Mouse (Mus musculus) right cerebral cortex, adult 2 months (tissue): ENCODE measurements around the gene Zfp85.
"Not testable (repeated sequence)": the region's sequence is repeated elsewhere in the genome, so short reads cannot be mapped to it uniquely, and the experiment has no call there.

Source experiments
- DNase-seq, 2 experiments: peaks; one replicate each; pipeline ENCODE4 v3.0.0; 2021 to 2022; ENCODE audit warnings: low spot score in 2 of 2

The Zfp85 gene

DNA sequence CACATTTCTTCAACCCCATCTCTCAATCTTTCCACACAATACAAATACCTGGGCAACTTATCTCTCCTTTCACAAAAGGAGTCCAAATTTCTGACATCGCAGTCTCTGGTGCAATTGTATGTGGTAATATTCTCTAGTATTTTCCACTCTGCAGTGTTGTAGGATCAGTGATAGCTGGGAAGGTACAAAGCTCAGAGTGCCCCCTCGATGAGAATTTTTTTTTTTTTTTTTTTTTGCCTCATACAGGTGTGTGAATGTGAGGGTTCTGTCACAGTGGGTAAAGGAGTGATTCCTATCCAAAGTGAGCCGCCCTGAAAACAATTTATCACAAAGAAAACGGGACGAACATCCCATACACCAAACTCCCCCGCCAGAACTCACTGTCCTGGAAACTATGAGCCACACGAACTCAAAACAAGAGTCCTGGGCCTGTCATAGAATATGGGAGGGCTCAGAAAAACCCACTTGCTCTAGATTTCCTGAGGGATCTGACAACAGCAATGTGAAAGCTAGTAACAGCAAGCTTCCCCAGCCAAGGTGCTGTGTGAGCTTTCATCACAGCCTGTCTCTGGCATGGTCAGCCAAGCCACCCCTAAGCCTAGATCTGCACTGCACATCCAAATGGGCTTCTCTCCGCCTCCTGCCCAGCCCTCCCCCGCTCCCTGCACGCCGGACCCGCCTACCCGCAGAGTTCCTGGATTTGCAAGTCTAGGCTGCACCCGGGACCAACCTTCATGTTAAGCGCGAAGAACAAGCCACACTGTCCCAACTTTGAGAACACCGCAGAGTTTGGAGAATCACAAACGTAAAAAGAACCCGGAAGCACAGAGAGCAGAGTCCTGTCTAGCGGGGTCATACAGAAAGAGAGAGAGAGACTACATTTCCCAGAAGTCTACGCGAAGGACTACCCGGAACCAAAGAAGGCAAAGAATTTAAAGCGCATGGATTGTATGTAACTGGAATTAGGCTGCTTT, at the start of gene Zfp85:
TSS of gene Zfp85 (minus strand) at position 896 of the 974 bp plus-strand sequence.
- peak; percentile 43 to 61 for DNase-seq

DNA sequence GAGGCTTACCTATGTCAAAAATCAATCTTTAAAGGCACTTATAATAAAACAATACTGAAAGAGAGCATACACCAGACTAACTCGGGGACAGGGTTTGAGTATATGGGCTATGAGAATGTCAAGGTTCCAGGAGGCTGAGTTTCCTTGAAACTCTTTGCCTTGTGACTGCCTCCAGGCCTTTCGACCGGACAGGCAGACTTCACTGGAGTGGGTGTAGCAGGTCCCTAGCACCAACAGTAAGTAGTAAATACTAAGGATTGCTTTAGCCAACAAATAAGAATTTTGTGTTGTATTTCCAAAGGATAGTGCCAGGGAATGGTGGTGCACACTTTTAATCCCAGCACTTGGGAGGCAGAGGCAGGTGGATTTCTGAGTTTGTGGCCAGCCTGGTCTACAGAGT, 44.1 kb upstream of the Zfp85 start:
- not testable (repeated sequence) for DNase-seq

DNA sequence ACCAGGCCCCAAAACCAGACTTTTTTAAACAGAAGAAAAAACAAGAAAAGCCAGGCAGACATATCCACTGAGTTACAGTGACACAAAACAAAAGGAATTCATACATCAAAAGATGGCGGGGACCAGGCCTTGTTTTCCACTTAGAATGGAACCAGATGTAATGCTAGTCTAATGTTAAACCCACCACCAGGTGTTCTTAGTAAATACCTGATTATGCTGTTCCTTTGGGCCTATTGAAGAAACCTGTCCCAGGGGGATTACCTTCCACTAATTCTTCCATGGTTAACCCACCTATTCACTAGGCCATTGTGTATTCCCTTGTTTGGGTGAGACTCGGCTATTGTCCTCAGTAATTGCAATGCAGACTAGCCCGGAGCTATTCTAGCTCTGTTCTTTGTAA, 43.6 kb upstream of the Zfp85 start:
- no peak for DNase-seq

DNA sequence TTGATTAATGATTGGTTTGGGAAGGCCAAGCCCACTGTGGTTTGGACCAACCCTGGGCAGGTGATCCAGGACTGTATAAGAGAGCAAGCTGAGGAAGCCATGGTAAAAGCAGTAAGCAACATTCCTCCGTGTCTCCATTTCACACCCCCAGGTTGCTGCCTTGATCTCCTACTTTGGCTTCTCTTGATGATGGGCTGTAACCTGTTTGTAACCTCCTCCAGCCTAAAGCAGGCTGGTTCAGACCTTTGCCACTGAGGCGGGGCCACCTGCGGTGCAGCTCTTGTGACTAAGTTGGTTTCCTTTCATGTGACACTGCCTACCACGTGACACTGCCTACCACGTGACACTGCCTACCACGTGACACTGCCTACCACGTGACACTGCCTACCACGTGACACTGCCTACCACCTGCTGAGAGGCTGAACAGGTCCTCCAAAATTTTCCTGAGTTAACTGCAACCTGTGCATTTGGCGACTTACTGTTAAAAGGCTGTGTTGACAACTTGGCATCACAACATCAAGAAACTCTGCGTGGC, 37.0 kb upstream of the Zfp85 start:
- no peak for DNase-seq

DNA sequence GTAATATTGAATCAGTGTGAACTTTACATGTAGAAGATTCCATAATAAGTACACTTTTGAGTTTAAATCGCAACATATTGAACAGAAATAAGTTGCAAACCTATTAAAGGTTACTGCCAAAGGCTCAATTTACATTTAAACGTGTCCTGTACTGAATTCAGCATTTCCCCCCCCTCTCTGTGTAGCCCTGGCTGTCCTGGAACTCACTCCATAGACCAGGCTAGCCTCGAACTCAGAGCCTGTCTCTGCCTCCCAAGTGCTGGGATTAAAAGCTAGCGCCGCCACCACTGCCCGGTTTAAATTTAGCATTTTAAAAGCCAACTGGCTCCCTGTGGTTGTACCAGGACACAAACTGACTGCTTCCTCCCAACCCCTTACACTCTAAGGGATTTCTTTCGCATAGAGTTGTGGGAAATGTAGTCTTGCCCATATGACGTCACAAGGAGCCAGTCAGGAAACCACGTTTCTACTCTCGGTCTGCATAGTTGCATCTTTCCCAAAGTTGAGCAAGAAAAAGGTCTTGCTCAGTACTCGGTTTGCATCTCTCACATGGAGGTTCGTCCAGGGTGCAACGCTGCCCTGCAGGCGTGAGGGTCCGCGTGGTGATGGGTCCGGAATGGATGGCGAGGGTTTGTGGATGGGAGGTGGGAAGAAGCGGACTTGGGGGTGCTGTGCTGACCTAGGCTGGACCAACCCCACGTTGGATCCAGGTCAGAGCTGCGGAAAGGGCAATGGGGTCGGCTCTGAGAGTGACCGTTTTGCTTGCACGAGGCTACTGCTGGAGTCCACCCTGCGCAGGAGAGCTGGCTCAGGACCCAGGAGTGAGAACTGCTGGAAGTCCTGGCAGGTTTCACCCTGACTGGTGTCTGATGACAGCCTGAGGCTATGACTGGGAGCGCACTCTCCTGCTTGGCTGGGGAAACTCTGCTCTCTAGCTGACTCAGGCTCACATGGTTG, 24.5 kb upstream of the Zfp85 start, which contains the start of gene Zfp493:
TSS of gene Zfp493 (plus strand) at position 429 of the 957 bp plus-strand sequence.
- DNase-seq: peak; percentile 71 to 80

DNA sequence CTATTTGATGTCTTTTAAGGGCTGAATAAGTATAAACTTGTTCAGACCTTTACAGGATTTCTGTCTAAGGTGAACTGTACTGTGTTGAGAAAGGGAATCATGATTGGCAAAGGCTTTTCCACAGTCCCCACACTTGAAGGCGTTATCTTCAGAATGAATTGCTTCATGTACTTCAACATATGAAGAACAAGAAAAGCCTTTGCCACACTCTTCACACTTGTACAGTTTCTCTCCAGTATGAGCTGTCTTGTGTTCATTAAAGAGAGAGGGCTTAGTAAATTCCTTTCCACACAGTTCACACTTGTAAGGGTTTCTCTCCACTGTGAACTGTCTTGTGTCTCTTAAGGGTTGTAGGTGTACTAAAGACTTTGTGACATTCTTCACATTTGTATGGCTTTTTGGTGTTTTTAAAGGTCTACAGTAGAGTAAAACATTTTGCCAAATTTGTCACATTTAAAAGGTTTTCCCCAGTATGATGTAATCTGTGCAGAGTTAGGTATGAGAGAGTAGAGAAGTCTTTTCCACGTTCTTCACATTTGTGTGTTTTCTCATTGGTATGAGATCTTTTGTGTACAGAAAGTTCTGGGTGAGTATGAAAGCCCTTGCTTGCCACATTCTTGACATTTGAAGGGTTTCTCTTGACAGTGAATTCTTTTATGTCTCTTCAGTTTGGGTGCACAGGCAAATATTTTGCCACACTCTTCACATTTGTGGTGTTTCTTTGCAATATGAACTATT, 8.2 kb upstream of the Zfp85 start:
- no peak for DNase-seq

DNA sequence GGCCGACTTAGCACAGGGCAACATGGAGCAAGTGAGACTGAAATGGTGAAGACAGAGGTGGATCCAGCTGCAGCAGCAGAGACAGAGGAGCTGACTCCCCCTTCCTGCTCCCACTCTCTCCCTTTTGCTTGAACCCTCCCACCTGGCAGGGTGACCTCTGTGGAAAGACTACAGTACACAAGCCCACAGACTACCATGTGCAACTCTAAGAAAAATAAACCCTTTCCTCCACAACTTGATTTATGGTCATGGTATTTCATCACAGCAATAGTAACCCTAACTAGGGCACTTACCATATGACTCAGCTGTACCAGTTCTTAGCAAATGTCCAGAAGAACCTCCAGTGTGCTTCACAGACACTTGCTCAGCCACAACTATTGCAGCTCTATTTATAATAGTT, 4.9 kb upstream of the Zfp85 start:
- DNase-seq: no peak

DNA sequence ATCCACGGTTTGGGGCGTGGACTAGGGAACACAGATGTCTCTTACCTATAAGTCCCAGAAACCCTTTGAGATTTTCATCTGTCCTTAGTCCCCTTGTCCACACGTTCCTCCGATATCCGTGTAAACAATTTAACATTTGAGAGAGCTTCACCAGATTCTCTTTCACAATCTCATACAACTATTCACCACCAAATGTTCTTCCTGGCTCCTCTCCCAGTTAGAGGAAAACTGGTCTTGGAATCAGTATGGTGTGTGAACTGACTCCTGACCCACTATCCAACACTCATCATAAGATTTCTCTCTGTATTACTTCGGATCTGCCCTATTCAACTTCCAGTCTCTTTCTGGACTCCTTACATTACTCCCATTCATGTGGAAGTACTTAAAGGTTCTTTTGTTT, 733 bp upstream of the Zfp85 start:
- no peak for DNase-seq

DNA sequence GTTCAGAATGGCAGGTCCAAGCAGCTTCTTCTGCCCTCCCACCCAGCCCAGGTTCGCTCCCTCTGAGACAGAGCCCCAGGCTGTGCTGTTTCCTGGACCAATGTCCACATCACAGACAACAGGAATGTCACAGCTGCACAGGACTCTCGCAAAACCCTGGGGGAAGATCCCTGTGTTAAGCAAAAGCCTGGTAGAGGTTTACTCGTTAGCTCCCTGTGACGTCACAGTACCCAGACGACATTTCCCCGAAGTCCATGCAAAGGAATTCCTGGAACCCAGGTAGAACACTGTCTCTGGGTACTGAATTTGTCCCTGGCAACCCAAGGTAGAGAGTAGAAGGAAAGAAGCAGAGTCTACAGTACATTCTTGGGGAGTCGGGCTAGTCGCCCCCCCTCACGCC, 11.1 kb downstream of the Zfp85 start:
- no peak for DNase-seq

DNA sequence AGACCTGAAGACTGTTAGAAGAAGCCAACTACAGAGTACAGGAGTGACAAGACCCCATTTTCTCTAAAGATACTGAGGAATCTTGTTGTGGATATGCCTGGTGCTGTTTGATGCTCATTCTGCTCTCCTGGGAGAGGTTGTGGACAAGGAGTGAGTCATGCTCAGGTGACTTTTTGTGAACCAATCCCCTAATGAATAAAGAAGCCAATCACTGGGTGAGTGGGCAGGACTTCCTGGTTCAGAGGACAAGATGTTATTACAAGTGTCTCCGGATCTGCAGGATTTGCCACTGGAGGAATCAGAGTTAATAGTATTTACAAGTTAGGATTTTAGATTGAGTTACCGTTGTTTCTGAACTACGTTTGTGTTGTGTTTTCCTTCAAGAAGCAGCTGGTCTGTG, 12.1 kb downstream of the Zfp85 start:
- no peak for DNase-seq

DNA sequence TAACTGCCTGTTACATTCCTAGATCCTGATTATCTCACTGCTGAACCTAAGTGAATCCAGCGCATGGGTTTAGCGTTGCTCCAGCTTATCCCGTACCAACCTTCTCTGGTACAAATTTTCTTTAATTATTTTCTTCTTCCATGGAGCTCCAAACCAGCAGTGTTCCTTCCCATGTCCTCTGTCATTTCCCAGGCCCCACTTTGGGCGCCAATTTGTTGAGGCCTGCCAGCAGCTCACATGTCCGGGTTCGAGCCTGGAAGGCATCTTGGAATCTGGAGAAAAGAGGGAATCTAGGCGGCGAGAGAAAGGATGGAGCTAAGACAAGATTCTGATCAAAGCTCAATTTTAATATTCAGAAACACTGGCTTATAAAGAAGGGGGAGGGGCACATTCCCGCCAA, 20.6 kb downstream of the Zfp85 start:
- not testable (repeated sequence) for DNase-seq

DNA sequence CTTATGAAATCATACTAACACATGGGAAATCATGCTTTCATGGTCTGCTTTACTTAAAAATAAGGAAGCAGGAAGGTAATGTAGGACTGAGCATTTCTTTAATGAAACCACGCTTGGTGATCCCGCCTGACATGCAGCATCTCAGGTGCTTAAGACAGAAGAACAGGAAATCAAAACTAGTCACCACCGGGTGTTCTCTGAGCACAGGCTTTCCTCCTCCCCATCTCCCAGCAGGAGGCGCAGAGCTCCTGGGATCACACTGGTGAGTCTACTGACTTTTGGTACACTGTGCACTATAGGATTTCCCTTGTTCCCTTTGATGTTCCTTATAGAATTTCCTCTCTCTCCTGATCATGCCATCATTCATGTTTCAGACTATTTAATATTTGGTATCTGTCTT, 25.6 kb downstream of the Zfp85 start:
- peak; percentile 48 to 55 for DNase-seq

DNA sequence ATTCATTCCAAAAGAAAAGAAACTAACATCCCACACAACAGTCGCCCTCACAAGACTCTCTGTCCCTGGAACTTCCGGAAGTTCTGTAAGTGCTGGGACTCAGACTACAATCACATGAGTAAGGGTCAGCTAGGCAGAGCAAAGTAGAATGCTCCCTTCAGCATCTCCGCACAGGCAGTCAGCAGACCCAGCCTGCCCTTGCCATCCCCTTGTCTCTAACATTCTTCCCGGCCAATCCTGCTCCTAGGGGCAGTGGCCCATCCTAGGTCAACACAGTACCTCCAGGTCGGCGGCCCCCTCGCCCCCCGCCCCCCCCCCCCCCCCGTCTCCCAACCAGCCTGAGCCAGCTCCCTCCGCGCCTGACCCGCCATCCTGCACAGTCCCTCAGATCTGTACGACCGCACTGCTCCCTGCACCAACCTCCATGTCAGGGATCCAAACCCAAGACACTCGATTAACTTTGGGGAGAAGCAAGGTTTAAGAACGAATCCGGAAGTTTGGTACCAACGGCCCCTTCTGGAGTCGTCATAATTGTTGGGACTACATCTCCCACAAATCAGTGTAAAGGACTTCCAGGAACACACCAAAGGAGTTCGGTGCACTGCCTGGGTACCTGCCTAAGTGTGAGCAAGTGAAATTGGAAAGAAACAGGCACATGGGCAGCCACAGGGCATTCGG, 26.2 kb downstream of the Zfp85 start, which contains the start of gene Zfp65:
TSS of gene Zfp65 (minus strand) at position 533 of the 678 bp plus-strand sequence.
- DNase-seq: peak; percentile 69 to 75

DNA sequence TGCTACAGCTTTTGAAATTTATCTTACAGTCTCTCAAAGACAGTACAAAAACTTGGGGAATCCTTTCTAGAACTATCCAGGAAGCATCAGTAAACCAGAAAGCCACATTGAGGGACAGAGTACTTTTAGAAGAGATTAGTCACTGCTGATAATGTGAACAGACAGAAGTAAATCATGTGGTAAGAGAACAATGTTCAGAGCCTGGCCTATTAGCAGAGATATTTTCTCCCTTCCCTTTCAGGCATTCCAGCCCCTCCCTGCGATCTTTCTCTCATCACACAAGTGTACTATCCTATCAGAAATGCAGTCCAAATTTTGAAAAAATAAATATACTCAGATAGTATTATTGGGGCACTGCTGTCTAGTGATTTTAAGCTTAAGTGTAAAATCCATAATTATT, 26.9 kb downstream of the Zfp85 start:
- no peak for DNase-seq

DNA sequence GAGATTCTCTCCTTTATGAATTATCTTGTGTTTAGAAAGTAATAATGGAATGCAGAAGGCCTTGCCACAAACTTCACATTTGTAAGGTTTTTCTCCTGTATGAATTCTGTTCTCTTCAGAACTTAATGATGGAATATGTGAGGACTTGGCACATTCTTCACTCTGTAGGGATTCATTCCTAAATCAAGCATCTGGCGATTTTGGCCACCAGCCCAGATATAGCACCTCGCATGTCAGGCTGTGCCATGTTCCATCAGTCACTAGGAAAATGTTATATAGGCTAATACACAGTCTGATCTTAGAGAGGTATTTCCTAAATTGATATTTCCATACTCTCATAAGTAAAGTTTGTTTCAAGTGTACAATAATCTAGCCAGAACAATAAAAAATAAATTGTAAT, 29.7 kb downstream of the Zfp85 start:
- DNase-seq: peak in 1 of 2 experiments; percentile 12

DNA sequence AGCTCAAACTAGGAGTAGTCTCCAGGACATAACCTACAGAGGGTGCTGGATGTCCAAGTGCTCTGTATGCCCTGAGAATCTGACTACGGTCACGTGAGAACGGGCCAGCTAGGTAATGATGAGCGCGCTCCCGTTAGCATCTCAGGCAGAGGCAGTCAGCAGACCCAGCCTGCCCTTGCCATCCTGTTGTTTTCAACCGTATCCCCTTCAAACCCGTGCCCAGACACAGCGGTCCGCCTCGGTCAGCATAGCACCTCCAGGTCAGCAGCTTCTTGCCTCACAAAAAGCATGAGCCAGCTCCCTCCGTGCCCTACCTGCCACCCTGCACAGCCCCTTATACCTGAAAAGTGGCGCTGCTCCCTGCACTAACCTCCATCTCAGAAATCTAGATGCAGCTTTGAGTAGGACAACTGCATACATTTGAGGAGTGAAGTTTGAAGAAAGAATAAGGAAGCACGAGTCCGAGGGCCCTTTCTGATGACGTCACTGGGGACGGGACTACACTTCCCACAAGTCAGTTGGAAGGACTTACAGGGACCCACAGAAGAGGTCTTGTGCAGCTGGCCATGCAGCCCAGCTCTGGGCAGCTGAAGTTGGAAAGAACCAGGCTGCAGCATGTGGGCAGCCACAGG, 31.1 kb downstream of the Zfp85 start:
- DNase-seq: peak; percentile 95 to 97
